Mouse (Mus musculus) heart, adult 11 months (tissue): ENCODE measurements at regions not wholly inside any gene's neighbourhood (a gene's known extent, or its start where the extent isn't known, plus 50 kb on each side); places are given as distances from the start of the nearest gene placed in this dataset.

Experiments used
- DNase-seq: peaks from one replicate; pipeline ENCODE4 v3.0.0; 2022

DNA sequence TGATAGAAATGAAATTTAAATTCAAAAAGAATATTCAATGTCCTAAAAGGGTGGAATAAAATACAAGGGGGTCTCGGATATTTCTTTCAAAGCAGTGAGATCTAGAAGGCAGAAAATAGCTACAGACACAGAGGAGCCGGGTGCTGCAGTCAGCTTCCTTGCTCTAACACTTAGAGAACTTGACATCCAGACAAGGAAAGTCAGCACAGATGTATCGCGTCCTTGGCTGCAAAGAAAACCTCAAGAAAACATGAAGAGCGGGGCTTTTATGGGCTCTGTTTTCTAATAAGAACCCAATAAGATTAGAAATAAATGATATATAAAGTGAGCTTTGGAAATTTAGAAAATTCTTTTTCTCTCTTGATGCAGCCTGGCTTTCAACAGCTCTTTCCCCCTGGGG lies 53.1 kb upstream of the Glis3 start:
- DNase-seq: no peak

- DNase-seq: no peak
These were observed 53.9 kb upstream of the Glis3 start for GRCm38 (mm10) chr19:28733781-28734180.

GRCm38 (mm10) chr19:28743176-28743793 lies 63.4 kb upstream of the Glis3 start:
- DNase-seq: peak; percentile 95

DNA sequence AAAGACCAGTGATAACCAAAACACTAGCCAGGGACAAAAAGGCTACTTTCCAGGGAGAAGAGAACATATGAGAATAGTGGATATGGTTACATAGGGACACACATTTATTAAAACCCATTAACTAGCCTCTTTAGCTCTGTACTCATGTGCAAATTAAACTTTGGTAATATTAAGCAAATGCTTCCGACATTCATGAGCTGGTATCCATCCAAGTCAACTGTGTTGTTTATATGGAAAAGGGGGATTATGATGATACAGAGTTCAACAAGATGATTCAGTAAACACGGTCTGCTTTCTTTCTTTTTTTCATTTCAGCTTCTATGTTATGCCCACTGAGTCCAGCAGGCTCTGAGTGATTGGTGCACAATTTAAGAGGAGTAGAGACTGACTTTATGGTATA lies 65.2 kb upstream of the Glis3 start:
- DNase-seq: no peak

DNA sequence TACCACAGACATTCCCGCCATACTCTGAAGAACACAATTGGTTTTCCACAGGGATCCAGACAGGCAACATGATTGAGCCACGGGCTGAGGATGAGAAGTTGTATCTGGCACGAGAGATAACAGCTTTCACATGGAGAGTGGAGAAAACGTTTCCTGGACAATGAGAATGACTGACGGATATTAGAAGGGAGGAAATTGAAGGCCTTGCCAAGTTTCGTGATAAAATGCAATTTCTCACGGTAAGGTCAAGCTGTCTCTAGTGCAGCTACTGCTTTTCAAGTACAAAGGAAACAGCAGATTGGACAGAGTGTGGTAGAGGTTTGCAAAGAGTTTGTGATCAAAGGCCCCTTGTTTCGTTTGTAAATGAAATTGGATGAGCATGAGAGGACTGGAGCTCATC lies 65.7 kb upstream of the Glis3 start:
- peak; percentile 85 for DNase-seq

GRCm38 (mm10) chr19:28751091-28751490 lies 71.2 kb upstream of the Glis3 start:
- DNase-seq: peak; percentile 73

GRCm38 (mm10) chr19:28758854-28759253 lies 76.0 kb upstream of the Slc1a1 start:
- peak; percentile 84 for DNase-seq

- DNase-seq: no peak
These were observed 70.0 kb upstream of the Slc1a1 start for GRCm38 (mm10) chr19:28764795-28765360.

GRCm38 (mm10) chr19:28768218-28768617 lies 66.6 kb upstream of the Slc1a1 start:
- no peak for DNase-seq

DNA sequence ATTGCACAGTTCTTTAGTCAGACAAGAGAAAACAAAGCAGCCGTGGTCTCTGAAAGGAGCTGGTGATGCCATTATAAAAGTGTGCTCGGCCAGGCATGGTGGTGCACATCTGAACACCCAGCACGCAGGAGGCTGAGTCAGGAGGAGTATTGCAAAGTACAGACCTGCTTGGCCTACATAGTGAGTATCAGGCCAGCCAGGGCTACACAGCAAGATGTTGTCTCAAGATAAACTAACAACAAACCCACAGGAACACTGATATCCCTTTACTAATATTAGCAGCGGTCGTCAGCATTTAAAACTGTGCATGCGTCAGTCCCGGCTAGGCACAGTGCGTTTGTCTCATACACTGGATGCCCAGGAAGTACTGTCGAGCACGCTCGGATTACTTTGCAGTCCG lies 64.4 kb upstream of the Slc1a1 start:
- no peak for DNase-seq

- DNase-seq: no peak
These were observed 63.0 kb upstream of the Slc1a1 start for GRCm38 (mm10) chr19:28771836-28772235.

GRCm38 (mm10) chr19:28772840-28773570 lies 61.8 kb upstream of the Slc1a1 start:
- DNase-seq: no peak

- no peak for DNase-seq
These were observed 58.0 kb upstream of the Slc1a1 start for GRCm38 (mm10) chr19:28776868-28777267.

GRCm38 (mm10) chr19:28777674-28778073 lies 57.2 kb upstream of the Slc1a1 start:
- DNase-seq: no peak

DNA sequence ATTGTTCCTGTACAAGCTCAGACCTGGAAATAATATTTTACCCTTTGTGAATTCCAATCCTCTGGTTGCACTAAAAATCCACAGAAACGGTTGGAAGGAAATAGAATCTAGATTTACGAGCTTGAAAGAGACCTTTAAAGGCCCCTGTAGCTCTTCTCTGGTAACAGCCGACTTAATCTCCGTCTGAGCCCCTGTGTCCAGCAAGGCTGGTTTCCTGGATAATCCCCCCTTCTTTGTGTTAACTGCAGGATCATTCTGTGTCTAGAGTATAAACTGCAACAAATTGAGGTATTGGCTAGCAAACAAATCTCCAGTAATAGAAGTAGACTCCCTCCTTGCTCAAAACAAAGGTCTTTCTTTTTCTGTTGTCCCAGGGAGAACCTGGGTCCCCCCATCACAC lies 56.5 kb upstream of the Slc1a1 start:
- no peak for DNase-seq

DNA sequence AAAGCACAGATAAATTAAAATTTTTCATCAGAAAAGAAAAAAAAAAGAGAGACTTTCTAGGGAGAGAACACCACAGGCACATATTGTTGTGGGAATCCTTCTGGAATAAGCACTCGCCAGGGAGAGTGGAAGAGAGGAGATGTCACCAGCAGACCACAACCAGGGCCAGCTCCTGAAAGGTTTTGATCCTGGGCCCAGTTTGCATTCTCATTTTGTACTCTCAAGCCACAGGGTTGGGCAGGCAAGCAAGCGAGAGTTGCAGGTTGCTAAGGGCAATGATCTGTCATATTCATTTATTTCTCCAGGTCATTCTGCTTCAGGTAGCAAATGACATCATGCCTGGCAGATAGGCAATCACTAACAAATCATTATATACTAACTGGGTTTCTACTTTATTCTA lies 52.9 kb upstream of the Slc1a1 start:
- no peak for DNase-seq
